Mouse (Mus musculus): ENCODE measurements around the gene Ppara.

Ppara gene

DNA sequence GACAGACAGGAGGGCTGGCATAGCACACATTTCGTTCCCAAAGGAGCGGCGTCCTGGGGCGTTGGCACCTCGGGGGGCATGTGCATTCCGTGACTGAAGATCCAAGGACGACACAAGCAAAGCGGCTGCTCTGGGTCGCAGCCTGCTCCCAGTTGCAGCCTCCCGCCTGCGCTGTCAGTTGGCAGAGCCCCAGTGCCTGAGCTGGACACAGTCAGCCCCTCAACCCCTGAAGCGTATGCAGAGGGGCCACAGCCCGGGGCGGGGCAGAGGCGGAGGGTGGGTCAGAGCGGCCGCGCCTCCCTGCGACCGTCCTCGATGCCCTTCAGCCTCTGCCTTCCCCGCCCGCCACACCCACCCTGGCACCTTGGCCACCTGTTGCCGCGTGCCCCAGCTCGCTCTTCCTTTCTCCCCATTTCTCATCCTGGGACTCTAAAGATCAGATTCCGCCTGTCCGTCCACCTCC is at the start of gene Ppara:
Gene Ppara (plus strand): TSS at position 413 of the 463 bp plus-strand sequence.
- no peak for DNase-seq (ENCODE audit: low read depth)

- peak; percentile 42 for DNase-seq (ENCODE audit: low read depth)
These were observed 48.0 kb upstream of the Ppara start for GRCm38 (mm10) chr15:85686641-85687395.

DNA sequence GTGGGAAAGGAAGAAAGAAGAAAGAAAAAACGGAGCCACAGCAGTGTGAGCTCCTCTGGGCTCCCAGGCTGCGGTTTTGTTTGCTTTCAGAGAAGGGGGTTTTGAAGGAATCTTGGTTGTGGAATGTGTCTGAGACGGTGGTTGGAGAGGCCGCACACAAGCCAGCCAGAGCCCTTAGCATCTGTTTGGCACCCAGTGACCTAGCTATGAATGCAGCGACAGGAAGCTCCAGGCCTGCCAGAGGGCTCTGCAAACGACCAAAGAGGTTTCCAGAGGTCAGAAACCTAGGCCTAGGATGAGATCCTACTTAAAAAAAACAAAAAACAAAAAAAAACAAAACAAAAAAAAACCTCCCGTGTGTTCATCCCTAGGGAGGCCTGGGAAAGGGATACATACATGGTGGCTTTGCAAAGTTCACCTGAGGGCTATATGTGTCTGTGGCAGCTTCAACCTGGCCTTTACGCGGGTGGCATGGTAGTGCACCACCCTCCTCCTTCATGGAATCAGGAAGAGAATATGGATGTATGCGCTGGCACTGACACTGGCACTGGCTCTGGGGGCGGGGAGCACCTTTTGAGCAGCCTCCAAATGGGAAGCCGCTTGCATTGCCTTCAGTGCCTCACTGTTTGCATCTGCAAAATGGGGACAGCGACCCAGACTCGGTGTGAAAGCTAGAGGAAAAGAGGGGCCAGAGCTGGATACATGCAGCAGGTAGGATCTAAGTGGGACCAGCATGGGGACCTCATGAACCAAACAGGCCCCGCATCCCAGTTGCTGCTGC is 47.0 kb upstream of the Ppara start:
- no peak for DNase-seq (ENCODE audit: low read depth)

DNA sequence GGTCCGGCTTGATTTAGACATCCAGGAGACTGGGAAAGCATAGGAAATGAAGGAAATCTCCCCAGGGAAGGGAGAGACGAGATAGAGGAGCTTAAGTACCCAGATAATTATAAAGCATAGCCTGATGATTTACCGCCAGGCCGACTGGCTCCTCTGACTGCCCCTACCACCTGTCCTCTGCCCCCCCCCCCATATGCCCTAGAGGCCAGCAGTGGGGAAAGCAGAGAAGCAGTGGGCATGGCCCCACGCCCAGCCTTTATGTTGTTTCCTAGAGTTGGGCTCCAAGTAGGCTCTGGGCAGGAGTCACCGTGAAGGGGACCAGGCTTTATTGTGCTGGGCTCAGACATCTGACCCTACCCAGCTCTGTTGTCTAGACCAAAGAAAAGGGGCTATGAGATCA is 46.0 kb upstream of the Ppara start:
- no peak for DNase-seq (ENCODE audit: low read depth)

- no peak for DNase-seq (ENCODE audit: low read depth)
These were observed 45.3 kb upstream of the Ppara start for GRCm38 (mm10) chr15:85689523-85689922.

GRCm38 (mm10) chr15:85690058-85690457 is 44.7 kb upstream of the Ppara start:
- DNase-seq (ENCODE audit: low read depth): no peak

GRCm38 (mm10) chr15:85690875-85691274 is 43.9 kb upstream of the Ppara start:
- no peak for DNase-seq (ENCODE audit: low read depth)

- DNase-seq (ENCODE audit: low read depth): no peak
These were observed 41.7 kb upstream of the Ppara start for GRCm38 (mm10) chr15:85693115-85693514.

- no peak for DNase-seq (ENCODE audit: low read depth)
These were observed 41.0 kb upstream of the Ppara start for GRCm38 (mm10) chr15:85693819-85694218.

GRCm38 (mm10) chr15:85694379-85694778 is 40.4 kb upstream of the Ppara start:
- DNase-seq (ENCODE audit: low read depth): no peak

GRCm38 (mm10) chr15:85695304-85695703 is 39.5 kb upstream of the Ppara start:
- no peak for DNase-seq (ENCODE audit: low read depth)

DNA sequence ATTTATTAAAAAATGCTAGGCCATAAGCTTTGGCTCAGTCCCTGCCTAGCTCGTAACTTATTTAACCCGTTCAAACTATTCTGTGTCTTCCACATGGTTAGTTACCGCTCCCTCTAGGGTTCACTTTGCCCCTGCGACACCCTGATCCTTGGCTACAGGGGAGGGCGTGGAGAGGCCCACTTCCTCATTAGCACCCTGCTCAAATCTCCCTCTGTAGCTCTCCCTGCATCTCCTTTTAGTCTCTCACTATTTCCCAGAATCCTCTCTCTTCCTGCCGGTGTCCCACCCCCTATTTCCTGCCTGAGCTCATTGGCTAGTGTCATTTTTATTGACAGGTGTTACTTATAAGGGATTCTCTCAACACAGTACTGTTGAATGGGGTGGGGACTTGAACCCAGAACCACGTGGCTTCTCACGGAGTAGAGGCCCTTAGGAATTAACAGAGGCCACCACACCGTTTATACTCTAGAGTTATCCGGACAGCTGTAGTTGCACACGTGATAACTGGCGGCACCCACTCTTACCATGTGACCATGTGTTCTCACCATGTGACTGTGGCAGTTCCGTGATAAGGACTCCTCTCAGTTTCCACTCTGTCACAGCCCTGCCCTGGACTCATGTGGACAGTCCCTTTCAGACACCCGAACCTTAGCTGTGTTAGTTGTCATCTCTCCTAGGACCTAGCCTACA is 36.3 kb upstream of the Ppara start:
- peak; percentile 55 for DNase-seq (ENCODE audit: low read depth)

- DNase-seq (ENCODE audit: low read depth): no peak
These were observed 35.3 kb upstream of the Ppara start for GRCm38 (mm10) chr15:85699452-85699851.

DNA sequence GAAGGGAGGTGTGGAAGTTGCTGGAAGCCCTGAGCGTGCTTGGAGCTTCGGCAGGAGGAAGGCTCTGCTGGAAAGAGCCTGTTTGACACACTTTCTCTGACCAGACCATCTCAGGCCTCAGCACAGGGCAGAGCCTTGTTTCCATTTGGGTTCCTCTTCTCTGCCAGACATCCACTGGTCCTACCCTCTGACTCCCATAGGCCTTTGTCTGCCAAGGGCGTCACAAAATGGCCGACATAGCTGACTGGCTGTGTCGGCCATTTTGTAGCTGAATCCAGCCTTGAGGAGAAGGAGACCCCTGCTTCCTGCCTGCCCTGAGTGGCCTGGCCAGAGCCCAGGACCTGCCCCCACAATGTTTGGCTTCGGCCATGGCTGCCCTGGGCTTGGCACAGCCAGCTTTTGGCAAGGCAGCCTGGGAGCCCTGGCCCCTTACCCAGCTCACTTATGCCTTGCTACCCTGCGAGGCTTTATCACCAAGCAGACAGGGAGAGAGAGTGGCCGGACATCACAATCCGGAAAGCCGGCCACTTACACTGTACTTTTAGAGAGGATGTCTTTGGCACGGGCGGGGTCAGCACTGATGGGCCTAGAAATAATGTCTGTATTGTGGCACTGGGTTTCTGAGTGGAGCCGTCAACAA is 34.8 kb upstream of the Ppara start:
- no peak for DNase-seq (ENCODE audit: low read depth)

- no peak for DNase-seq (ENCODE audit: low read depth)
These were observed 34.1 kb upstream of the Ppara start for GRCm38 (mm10) chr15:85700716-85701115.

GRCm38 (mm10) chr15:85701128-85701930 is 33.5 kb upstream of the Ppara start:
- no peak for DNase-seq (ENCODE audit: low read depth)

- DNase-seq (ENCODE audit: low read depth): no peak
These were observed 32.3 kb upstream of the Ppara start for GRCm38 (mm10) chr15:85702411-85702951.

DNA sequence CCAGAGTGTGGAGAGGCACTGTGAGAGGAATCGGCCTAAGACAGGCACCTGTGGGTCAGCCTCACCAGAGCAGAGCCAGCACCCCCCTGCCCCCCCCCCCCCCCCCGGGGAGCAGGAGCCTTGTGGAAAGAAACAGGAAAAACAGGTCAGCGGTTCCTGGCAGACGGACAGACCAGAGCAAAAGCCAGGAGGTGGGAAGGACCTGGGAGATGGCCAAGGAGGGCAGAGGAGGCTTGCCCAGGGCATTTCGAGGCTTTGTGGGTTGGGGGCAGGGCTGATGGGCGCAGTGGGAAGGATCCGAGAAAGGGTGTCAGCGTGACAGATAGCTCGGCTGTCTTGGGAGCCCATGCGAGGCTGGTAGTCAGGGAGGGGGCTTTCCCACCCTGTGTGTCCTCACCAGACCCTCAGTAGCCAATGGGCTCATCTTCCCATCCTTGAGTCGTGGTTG is 31.6 kb upstream of the Ppara start:
- DNase-seq (ENCODE audit: low read depth): no peak

GRCm38 (mm10) chr15:85703858-85704257 is 30.9 kb upstream of the Ppara start:
- peak; percentile 46 for DNase-seq (ENCODE audit: low read depth)

DNA sequence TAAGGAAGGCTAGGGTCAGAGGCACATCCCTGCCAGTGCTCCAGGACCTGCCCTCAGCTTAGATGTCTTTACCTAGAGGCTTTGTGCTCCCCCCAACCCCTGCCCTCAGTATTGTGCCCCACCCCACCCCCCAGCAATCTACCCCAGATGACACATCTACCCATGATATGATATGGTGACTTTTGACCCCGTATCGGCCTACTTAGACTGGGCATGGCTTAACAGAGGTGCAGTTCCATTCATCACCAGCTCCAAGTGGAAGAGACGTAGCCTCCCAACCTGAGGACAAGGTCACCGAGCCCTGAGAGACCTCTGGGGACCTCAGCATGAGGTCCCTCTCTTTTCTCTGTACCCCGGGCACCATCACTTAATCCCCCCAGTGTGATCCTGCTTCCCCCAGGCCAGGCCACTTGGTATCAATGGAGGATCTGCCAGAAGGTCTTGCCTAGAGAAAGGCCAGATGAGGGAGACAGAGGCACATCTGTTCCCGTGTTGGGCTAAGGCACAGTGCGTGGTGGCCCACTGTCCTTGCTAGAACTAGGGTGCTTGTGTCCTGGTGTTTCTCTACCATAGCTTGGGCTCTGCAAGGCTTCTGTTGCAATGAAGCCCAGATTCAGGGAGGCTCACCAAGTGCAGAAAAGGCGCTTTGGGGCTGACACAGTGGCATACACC is 30.3 kb upstream of the Ppara start:
- DNase-seq (ENCODE audit: low read depth): no peak

All from 416B (cell line).